Mouse (Mus musculus): ENCODE results near the gene Slc8a1. TPM values are rescaled to one million over a fixed set of nuclear protein-coding genes. Genes with fewer than 3 reads are reported as not detected.
A peak's percentile ranks its signal among the peaks of the same experiment; 100 is the strongest.

Slc8a1 gene
- polyA plus RNA-seq, 1 experiment from 2014 or later = 36.5 TPM

DNA sequence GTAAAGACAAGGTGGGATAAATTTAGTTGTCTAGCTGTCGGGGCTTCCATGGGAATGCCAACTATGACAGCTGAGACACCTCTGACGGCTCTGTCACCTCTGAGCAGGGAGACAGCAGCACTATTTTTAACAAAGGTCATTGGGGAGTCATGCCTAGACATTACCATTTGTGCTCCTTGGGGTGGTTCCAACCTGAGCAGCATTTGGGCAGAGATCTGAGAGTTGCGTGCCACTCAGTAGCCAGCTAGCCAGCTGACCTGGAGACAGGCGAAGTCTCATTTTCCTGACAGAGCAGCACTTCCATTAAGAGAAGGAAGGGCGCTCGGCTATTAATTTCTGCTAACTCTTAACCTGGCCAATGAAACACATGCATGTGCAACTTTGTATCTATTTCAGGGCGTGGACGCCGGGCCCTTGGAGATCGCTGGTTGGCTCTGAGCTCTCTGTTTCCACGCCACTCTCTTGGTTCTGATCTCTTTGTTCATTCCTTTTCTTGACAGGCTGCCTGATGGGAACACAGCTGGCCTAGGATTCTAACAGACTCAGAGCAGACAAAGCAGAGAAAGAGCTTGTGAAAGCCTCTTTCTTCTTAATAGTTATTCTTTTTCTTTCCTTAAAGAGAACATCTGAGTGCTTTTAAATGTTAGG lies 256.2 kb downstream of the Slc8a1 start:
- Histone ChIP-seq H3K4me2 (replicated peaks) (no peak overlapping the region), H3K9me3 (ENCODE audit: control insufficient read depth, low read length) (no peaks in the 10 kb centered on the region), H3K4me1 (replicated peaks; ENCODE audit: control insufficient read depth, insufficient read depth, low read length) (peaks cover 29% of the 10 kb centered on the region), H3K4me3 (replicated peaks; ENCODE audit: low read length) (no peak overlapping the region), H3K36me3 (replicated peaks; ENCODE audit: control insufficient read depth, insufficient read depth) (no peaks in the 10 kb centered on the region), H3K9ac (no peak overlapping the region), H3K27me3 (ENCODE audit: control insufficient read depth, insufficient read depth, low read length) (no peaks in the 10 kb centered on the region), H3K27ac (peak overlapping the region; percentile 43; the same call in 1 of the 2 replicates)
- WGBS = 50% methylated on average over 11 of the region's 11 CpGs
- no peak for DNase-seq (ENCODE audit: low spot score)
- ATAC-seq (ENCODE audit: low FRiP score) = 0 out of 2 replicates have a peak, but pooled peaks have one; percentile 28

DNA sequence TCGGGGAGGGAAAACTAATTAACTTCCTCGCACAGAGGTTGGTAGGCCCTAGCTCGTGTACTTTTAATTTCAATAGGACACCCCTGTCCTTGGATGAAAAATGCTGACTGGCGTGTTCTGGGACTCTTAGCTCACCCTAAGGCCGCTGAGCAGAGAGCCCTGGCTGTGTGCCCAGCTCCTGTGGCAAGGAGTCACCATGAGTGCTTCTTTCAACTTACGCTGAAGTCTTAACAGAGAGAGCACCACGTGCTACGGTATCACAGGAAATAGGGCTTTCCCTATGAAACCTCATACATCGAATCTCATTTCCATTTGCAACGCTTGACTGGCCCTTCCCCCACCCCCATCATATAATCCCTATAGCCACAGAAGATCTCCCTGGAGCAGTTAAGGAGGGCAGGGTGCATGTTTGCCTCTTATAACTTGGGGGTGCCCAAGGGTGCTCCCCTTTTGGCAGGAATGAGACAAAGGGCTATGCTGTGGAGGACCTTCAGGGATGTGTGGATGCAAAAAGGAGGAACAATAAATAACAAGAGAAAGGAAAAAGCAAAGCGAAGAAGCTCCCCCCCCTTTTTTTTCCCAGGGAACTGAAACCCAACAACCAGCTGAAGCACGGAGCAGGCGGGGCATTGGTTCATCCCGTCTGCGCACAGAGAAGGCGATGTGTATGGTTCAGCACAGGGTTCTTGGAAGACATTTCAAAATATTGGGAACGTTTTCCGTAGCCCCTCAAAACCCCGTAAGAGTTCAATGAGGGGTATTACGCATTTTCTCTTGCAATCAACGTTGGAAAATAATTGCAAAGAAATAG lies 257.6 kb downstream of the Slc8a1 start:
- H3K4me1 ChIP-seq (replicated peaks; ENCODE audit: control insufficient read depth, insufficient read depth, low read length) = peaks cover 25% of the 10 kb centered on the region
- 49% methylated on average over 21 of the region's 21 CpGs for WGBS
- H3K27me3 ChIP-seq (ENCODE audit: control insufficient read depth, insufficient read depth, low read length) = no peaks in the 10 kb centered on the region
- no peaks in the 10 kb centered on the region for H3K36me3 ChIP-seq (replicated peaks; ENCODE audit: control insufficient read depth, insufficient read depth)
- no peak overlapping the region for H3K9ac ChIP-seq
- peak overlapping the region; percentile 79 for H3K27ac ChIP-seq
- DNase-seq (ENCODE audit: low spot score) (peak; percentile 50), ATAC-seq (ENCODE audit: low FRiP score) (peak; percentile 78)
- H3K4me2 ChIP-seq (replicated peaks) = peak overlapping the region; percentile 28
- H3K9me3 ChIP-seq (ENCODE audit: control insufficient read depth, low read length) = no peaks in the 10 kb centered on the region
- no peak overlapping the region for H3K4me3 ChIP-seq (replicated peaks; ENCODE audit: low read length)

DNA sequence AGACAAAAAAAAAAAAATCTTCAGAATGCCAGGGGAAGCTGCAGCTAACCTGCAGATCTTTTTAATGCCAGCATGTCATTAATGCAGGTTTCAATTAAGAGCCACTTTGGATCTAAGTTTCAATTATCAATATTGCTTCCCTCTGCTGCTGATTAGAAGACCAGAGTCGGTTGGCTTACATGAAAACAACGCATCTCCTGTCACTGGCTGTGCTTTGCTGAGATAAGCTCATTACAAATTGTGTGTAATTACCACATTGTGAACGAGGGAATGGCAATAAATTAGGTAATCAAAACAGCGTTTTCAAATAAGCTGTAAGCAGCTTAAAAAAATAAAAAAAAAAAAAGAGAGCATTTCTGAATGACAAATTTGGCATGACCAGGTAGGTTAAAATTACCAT lies 258.4 kb downstream of the Slc8a1 start:
- Histone ChIP-seq H3K36me3 (replicated peaks; ENCODE audit: control insufficient read depth, insufficient read depth) (no peaks in the 10 kb centered on the region), H3K27me3 (ENCODE audit: control insufficient read depth, insufficient read depth, low read length) (no peaks in the 10 kb centered on the region), H3K4me2 (replicated peaks) (peak overlapping the region; percentile 28), H3K4me1 (replicated peaks; ENCODE audit: control insufficient read depth, insufficient read depth, low read length) (peaks cover 25% of the 10 kb centered on the region), H3K9ac (no peak overlapping the region), H3K9me3 (ENCODE audit: control insufficient read depth, low read length) (no peaks in the 10 kb centered on the region), H3K4me3 (replicated peaks; ENCODE audit: low read length) (no peak overlapping the region), H3K27ac (peak overlapping the region; percentile 79)
- DNase-seq (ENCODE audit: low spot score) (peak; percentile 38), ATAC-seq (ENCODE audit: low FRiP score) (peak; percentile 51; the same call in 1 of the 2 replicates)
- 39% methylated on average over 4 of the region's 4 CpGs for WGBS

DNA sequence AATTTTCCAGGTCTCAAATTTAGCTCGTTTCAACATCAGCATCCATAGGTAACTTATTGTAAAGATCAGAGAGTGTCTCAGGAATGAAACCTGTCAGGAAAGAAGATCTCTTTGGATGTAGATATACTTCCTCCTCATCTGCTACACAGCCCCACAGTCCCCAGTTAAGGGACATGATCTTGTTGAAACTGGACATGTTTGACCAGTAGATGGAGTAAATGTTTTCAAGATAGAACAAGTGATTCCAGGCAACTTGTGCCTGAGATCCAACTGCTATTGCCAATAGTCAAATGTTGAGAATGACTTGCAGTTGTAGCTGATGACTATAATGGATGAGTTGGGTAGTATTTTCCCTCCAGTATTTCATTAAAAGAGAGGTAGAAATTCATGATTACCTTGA lies 260.8 kb downstream of the Slc8a1 start:
- no peak for ATAC-seq (ENCODE audit: low FRiP score)
- WGBS = 86% methylated on average over 1 of the region's 1 CpGs
- H3K27me3 ChIP-seq (ENCODE audit: control insufficient read depth, insufficient read depth, low read length) = no peaks in the 10 kb centered on the region

DNA sequence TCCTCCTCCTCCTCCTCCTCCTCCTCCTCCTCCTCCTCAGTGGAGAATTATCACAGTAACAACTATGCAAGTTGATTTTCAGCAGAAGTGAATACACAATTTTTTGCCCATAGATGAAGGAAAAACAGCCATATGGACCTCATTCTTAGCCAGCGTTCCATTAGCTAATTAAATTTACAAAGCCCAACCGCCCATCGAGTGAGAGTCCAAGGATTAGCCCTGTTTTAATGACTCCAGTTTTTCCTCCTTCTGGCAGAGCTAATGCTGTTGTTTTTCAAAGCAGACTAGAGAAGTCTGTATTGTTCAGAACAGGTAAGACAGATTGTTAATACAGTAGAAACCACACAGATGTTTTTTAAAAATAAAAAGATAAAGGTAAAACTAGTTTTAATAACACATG lies 264.8 kb downstream of the Slc8a1 start:
- no peak overlapping the region for H3K4me2 ChIP-seq (replicated peaks)
- H3K9me3 ChIP-seq (ENCODE audit: control insufficient read depth, low read length) = no peaks in the 10 kb centered on the region
- no peak overlapping the region for H3K27ac ChIP-seq
- no peaks in the 10 kb centered on the region for H3K4me1 ChIP-seq (replicated peaks; ENCODE audit: control insufficient read depth, insufficient read depth, low read length)
- 53% methylated on average over 3 of the region's 3 CpGs for WGBS
- H3K4me3 ChIP-seq (replicated peaks; ENCODE audit: low read length) = no peak overlapping the region
- no peak for DNase-seq (ENCODE audit: low spot score)
- no peaks in the 10 kb centered on the region for H3K27me3 ChIP-seq (ENCODE audit: control insufficient read depth, insufficient read depth, low read length)
- no peak overlapping the region for H3K9ac ChIP-seq
- ATAC-seq (ENCODE audit: low FRiP score) = no peak
- H3K36me3 ChIP-seq (replicated peaks; ENCODE audit: control insufficient read depth, insufficient read depth) = no peaks in the 10 kb centered on the region

More for the DNA sequence above, 260.8 kb downstream of the Slc8a1 start:
- Histone ChIP-seq H3K4me3 (replicated peaks; ENCODE audit: low read length) (no peak overlapping the region), H3K4me1 (replicated peaks; ENCODE audit: control insufficient read depth, insufficient read depth, low read length) (peaks cover 25% of the 10 kb centered on the region), H3K4me2 (replicated peaks) (no peak overlapping the region), H3K9me3 (ENCODE audit: control insufficient read depth, low read length) (no peaks in the 10 kb centered on the region), H3K27ac (no peak overlapping the region), H3K36me3 (replicated peaks; ENCODE audit: control insufficient read depth, insufficient read depth) (no peaks in the 10 kb centered on the region), H3K9ac (no peak overlapping the region)
- no peak for DNase-seq (ENCODE audit: low spot score)

DNA sequence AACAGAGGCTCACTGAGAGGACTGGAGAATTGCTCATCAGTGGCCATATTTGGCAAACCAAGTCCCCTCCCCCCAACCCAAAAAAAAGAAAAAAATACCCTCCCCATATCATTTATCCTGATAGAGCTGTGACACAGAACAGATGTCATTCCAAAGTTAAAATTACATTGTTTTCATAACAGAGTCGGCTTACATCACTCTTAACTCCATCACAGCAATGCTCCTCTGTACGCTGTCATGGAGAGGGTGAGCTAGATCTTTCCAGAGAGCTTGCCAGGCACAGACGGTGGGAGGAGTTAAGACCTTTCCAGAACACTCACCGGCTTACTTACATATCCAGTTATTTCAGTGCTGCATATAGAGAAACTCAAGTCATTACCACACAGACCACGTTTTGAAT lies 269.2 kb downstream of the Slc8a1 start:
- H3K4me2 ChIP-seq (replicated peaks) = no peak overlapping the region
- 86% methylated on average over 5 of the region's 5 CpGs for WGBS
- DNase-seq (ENCODE audit: low spot score) (no peak), ATAC-seq (ENCODE audit: low FRiP score) (no peak)
- no peak overlapping the region for H3K4me3 ChIP-seq (replicated peaks; ENCODE audit: low read length)
- no peaks in the 10 kb centered on the region for H3K27me3 ChIP-seq (ENCODE audit: control insufficient read depth, insufficient read depth, low read length)
- no peak overlapping the region for H3K9ac ChIP-seq
- no peak overlapping the region for H3K27ac ChIP-seq
- no peaks in the 10 kb centered on the region for H3K36me3 ChIP-seq (replicated peaks; ENCODE audit: control insufficient read depth, insufficient read depth)
- H3K4me1 ChIP-seq (replicated peaks; ENCODE audit: control insufficient read depth, insufficient read depth, low read length) = no peaks in the 10 kb centered on the region
- H3K9me3 ChIP-seq (ENCODE audit: control insufficient read depth, low read length) = no peaks in the 10 kb centered on the region

DNA sequence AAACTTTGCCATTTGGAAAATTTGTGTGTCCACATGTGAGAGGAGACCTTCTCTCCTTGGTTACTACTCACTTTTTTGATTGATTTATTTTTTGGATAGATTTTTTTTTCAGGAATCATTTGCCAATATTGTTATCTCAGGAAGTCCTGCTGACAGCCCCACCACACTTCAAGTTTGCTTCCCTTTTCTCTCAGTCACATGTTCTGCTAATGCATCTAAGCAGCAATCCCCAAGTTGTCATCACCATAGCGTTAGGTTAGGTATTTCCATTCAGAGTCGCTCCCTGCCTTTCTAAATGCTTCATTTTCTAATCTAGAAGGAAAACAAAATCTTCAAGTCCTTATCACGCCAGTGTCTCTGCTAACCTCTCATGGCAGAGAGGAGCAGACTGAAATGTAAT lies 278.8 kb downstream of the Slc8a1 start:
- Histone ChIP-seq H3K9ac (no peak overlapping the region), H3K4me1 (replicated peaks; ENCODE audit: control insufficient read depth, insufficient read depth, low read length) (no peaks in the 10 kb centered on the region), H3K9me3 (ENCODE audit: control insufficient read depth, low read length) (no peaks in the 10 kb centered on the region), H3K27me3 (ENCODE audit: control insufficient read depth, insufficient read depth, low read length) (no peaks in the 10 kb centered on the region), H3K27ac (no peak overlapping the region), H3K4me3 (replicated peaks; ENCODE audit: low read length) (no peak overlapping the region), H3K4me2 (replicated peaks) (no peak overlapping the region), H3K36me3 (replicated peaks; ENCODE audit: control insufficient read depth, insufficient read depth) (no peaks in the 10 kb centered on the region)
- 76% methylated on average over 3 of the region's 3 CpGs for WGBS
- DNase-seq (ENCODE audit: low spot score) = no peak
- ATAC-seq (ENCODE audit: low FRiP score) = no peak

DNA sequence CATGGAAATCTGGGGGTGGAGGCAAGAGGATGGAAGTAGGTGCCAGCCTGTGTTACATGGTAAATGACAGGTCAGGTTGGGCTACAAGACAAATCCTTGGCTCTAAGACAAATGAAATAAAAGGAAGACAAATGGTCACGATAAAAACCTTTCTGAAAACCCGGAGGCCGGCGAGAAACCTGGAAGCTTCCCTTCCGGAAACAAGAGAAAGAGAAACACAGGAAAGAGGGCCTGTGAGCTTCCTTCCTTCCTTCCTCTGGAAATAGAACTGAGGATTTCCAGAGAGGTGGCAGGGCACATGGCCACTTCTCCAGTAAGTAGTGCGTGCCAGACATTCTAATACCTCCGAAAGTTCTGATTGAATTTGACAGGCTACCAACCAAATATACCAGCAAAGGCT lies 282.2 kb downstream of the Slc8a1 start:
- ATAC-seq (ENCODE audit: low FRiP score) (no peak), DNase-seq (ENCODE audit: low spot score) (no peak)
- H3K4me2 ChIP-seq (replicated peaks) = no peak overlapping the region
- H3K4me1 ChIP-seq (replicated peaks; ENCODE audit: control insufficient read depth, insufficient read depth, low read length) = no peaks in the 10 kb centered on the region
- no peak overlapping the region for H3K9ac ChIP-seq
- no peaks in the 10 kb centered on the region for H3K36me3 ChIP-seq (replicated peaks; ENCODE audit: control insufficient read depth, insufficient read depth)
- H3K27ac ChIP-seq = no peak overlapping the region
- no peak overlapping the region for H3K4me3 ChIP-seq (replicated peaks; ENCODE audit: low read length)
- no peaks in the 10 kb centered on the region for H3K9me3 ChIP-seq (ENCODE audit: control insufficient read depth, low read length)
- WGBS = 84% methylated on average over 7 of the region's 7 CpGs
- no peaks in the 10 kb centered on the region for H3K27me3 ChIP-seq (ENCODE audit: control insufficient read depth, insufficient read depth, low read length)

DNA sequence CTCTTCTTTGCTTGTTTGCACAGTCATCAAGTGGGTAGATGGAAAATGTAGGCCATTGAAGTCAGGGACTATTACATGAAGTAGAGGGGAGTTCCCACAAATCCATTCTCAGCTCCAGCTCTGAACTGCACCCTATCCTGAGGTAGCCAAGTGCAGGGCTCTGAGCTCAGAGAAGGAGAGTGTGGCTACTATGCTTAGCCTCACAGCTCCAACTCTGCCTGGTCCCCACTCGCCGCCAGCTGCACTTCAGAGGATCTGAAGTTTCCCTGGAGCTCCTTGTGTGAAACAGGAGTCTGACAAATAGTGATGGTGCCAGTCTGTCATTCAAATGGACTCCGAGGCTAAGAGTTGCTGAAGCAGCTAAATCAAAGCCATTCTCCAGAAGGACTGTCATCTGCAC lies 282.9 kb downstream of the Slc8a1 start:
- ATAC-seq (ENCODE audit: low FRiP score) (no peak), DNase-seq (ENCODE audit: low spot score) (no peak)
- H3K27ac ChIP-seq = no peak overlapping the region

More for the DNA sequence above, 282.9 kb downstream of the Slc8a1 start:
- Histone ChIP-seq H3K36me3 (replicated peaks; ENCODE audit: control insufficient read depth, insufficient read depth) (no peaks in the 10 kb centered on the region), H3K4me2 (replicated peaks) (no peak overlapping the region), H3K9ac (no peak overlapping the region), H3K27me3 (ENCODE audit: control insufficient read depth, insufficient read depth, low read length) (no peaks in the 10 kb centered on the region), H3K9me3 (ENCODE audit: control insufficient read depth, low read length) (no peaks in the 10 kb centered on the region), H3K4me1 (replicated peaks; ENCODE audit: control insufficient read depth, insufficient read depth, low read length) (no peaks in the 10 kb centered on the region), H3K4me3 (replicated peaks; ENCODE audit: low read length) (no peak overlapping the region)
- WGBS = 49% methylated on average over 3 of the region's 3 CpGs

Data from hindbrain, embryonic 14.5 days (tissue).